Mouse (Mus musculus): ENCODE data around the gene Sar1b. TPM values are rescaled to one million over a fixed set of nuclear protein-coding genes. Genes with fewer than 3 reads are reported as not detected.
"Not testable (repeated sequence)": the region's sequence is repeated elsewhere in the genome, so short reads cannot be mapped to it uniquely, and the experiment has no call there.

The Sar1b gene
- polyA plus RNA-seq, 1 experiment, result 61.7 TPM

DNA sequence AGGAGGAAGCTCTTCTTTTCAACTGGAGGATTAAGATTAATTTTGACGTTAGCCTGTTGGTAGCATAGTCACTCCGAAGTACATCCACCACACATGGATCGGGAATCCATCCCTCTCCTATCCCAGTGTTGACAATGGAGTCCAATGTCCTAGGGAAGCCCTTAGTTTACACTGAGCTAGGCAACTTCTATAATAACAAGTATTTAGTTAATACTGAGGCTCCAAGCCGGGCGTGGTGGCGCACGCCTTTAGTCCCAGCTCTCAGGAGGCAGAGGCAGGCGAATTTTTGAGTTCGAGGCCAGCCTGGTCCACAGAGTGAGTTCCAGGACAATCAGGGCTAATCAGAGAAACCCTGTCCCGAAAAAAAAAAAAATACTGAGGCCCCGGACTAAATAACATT, 6.5 kb upstream of the Sar1b start:
- peak overlapping the region; percentile 77 for H3K4me2 ChIP-seq (ENCODE audit: low read depth)
- peak overlapping the region; percentile 76 for H3ac ChIP-seq (ENCODE audit: control insufficient read depth, insufficient read length)
- TF ChIP-seq TCF3 (IDR thresholded peaks at IDR 0.05; ENCODE audit: insufficient read length, low read depth), result no peak
- no peak for TF ChIP-seq TCF12 (IDR thresholded peaks at IDR 0.05; ENCODE audit: insufficient read depth, poor library complexity, severe bottlenecking)
- TF ChIP-seq CEBPB (IDR thresholded peaks at IDR 0.05; ENCODE audit: insufficient read depth, poor library complexity, severe bottlenecking), result no peak
- no peak for TF ChIP-seq POLR2A (IDR thresholded peaks at IDR 0.05; ENCODE audit: insufficient read length, low read depth)
- H3K4me3 ChIP-seq, result peak overlapping the region; percentile 78
- H3K27me3 ChIP-seq (ENCODE audit: control insufficient read depth, insufficient read depth, insufficient read length), result no peaks in the 10 kb centered on the region
- H3K79me2 ChIP-seq (ENCODE audit: control insufficient read depth, insufficient read depth), result peaks cover 36% of the 10 kb centered on the region
- H3K36me3 ChIP-seq (ENCODE audit: control insufficient read depth, insufficient read depth), result no peaks in the 10 kb centered on the region

DNA sequence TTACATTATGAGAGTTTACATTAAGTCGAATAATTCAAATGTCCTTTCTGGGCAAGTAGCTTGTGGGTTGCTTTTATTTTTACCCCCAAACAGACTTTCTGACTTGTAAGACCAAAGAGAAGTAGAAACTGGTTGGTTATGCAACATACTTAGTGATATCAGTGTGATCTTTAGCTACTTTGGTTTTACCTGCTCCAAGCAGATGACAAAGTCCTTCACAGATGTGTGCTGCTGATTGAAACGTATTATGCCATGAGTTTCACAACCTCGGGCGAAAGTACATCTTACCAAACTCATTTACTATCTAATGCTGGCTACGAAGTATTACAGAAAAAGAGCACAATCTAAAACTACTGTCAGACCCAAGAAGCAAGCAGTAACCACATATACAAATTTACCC, 5.9 kb upstream of the Sar1b start:
- Histone ChIP-seq H3K36me3 (ENCODE audit: control insufficient read depth, insufficient read depth) (no peaks in the 10 kb centered on the region), H3K79me2 (ENCODE audit: control insufficient read depth, insufficient read depth) (peaks cover 30% of the 10 kb centered on the region), H3K4me2 (ENCODE audit: low read depth) (no peak overlapping the region), H3K27me3 (ENCODE audit: control insufficient read depth, insufficient read depth, insufficient read length) (no peaks in the 10 kb centered on the region), H3ac (ENCODE audit: control insufficient read depth, insufficient read length) (no peak overlapping the region), H3K4me3 (no peak overlapping the region)
- TF ChIP-seq USF1 (IDR thresholded peaks at IDR 0.05; ENCODE audit: low read depth), result no peak
- TF ChIP-seq MYOG (IDR thresholded peaks at IDR 0.05; ENCODE audit: control insufficient read depth in 1 of 3, insufficient read depth in 1 of 3, insufficient read length in 2 of 3, low read depth in 2 of 3), result no peak
- TF ChIP-seq CEBPB (IDR thresholded peaks at IDR 0.05; ENCODE audit: insufficient read depth, poor library complexity, severe bottlenecking), result no peak
- no peak for TF ChIP-seq POLR2A (IDR thresholded peaks at IDR 0.05; ENCODE audit: insufficient read length, low read depth)
- TF ChIP-seq TCF12 (IDR thresholded peaks at IDR 0.05; ENCODE audit: insufficient read depth, poor library complexity, severe bottlenecking), result no peak
- no peak for TF ChIP-seq E2F4 (IDR thresholded peaks at IDR 0.05; ENCODE audit: insufficient read depth)
- TF ChIP-seq REST (IDR thresholded peaks at IDR 0.05; ENCODE audit: insufficient read depth, insufficient read length), result no peak
- TF ChIP-seq MYOD1 (IDR thresholded peaks at IDR 0.05; ENCODE audit: control insufficient read depth in 1 of 3, insufficient read length in 2 of 3, low read depth in 2 of 3), result no peak
- TF ChIP-seq TCF3 (IDR thresholded peaks at IDR 0.05; ENCODE audit: insufficient read length, low read depth), result no peak
- no peak for TF ChIP-seq SRF (IDR thresholded peaks at IDR 0.05; ENCODE audit: control insufficient read depth, insufficient read length, low read depth)
- no peak for TF ChIP-seq MAX (IDR thresholded peaks at IDR 0.05; ENCODE audit: low read depth)
- no peak for TF ChIP-seq POLR2AphosphoS2 (IDR thresholded peaks at IDR 0.05; ENCODE audit: insufficient read length, low read depth)

DNA sequence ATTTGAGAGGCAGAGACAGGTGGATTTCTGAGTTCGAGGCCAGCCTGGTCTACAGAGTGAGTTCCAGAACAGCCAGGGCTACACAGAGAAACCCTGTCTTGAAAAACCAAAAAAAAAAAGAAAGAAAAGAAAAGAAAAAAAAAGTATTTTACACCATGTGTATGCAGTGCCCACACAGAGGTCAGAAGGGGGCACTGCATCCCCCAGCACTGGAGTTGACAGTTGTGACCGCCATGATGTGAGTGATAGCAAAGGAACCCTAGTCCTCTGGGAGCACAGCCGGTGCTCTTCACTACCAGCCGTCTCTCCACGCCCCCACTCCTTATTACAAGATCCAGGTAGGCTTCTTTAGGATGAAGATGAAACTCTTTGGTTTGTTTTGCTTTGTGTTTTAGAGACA, 5.3 kb upstream of the Sar1b start:
- H3K79me2 ChIP-seq (ENCODE audit: control insufficient read depth, insufficient read depth), result peaks cover 24% of the 10 kb centered on the region
- H3K36me3 ChIP-seq (ENCODE audit: control insufficient read depth, insufficient read depth); H3K4me2 ChIP-seq (ENCODE audit: low read depth); H3K4me3 ChIP-seq; H3K27me3 ChIP-seq (ENCODE audit: control insufficient read depth, insufficient read depth, insufficient read length); H3ac ChIP-seq (ENCODE audit: control insufficient read depth, insufficient read length): not testable (repeated sequence)

DNA sequence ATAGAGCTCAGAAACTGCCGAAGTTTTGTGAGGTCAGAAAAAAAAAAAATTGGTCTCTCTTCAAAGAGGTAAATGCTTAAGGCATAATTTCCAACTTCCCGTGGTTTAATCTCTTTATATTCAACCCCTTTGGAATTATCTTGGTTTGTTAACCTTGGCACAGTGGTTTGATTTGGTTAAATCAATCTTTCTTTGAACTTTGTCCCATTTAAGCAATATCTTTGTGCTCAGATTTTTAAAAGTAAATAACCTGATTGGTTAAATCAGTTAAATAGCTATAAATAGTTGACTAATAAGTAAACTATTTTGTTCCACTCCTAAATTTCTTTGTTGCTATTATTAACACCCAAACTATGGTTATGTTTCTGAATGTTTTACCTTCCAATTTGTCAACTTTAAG, 4.2 kb upstream of the Sar1b start:
- no peak overlapping the region for H3K4me3 ChIP-seq
- H3K4me2 ChIP-seq (ENCODE audit: low read depth), result no peak overlapping the region

DNA sequence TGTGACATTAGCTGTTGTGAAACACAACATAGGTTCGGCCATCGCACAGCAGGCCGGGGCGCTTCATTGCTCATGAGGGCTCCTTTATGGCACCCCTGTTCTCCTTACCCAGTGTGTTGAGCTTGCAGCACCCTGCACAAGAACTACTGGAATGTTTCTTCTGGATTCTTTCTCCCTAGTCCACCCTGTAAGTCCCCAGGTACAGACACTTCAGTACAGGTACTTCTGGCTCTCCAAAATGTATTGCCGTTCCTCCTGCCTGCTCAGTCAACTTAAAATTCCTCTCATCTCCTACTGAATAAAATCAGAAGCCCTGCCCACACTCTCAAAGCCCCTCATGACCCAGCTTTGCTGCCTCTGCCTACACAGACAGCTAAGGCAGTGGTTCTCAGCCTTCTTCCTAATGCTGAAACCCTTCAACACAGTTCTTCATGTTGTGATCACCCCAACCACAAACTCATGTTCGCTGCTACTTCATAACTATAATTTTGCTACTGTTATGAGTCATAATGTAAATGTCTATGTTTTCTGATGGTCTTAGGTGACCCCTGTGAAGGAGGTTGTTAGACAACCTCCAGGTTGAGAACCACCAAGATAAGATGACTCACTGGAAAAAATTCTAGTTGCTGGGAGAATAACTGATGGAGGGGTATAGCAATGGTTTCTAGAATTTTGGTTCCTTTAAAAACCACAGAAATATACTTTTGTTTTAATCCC, 3.4 kb upstream of the Sar1b start:
- Histone ChIP-seq H3K27me3 (ENCODE audit: control insufficient read depth, insufficient read depth, insufficient read length) (no peaks in the 10 kb centered on the region), H3K4me2 (ENCODE audit: low read depth) (no peak overlapping the region), H3K36me3 (ENCODE audit: control insufficient read depth, insufficient read depth) (no peaks in the 10 kb centered on the region), H3K79me2 (ENCODE audit: control insufficient read depth, insufficient read depth) (peaks cover 21% of the 10 kb centered on the region), H3ac (ENCODE audit: control insufficient read depth, insufficient read length) (no peak overlapping the region), H3K4me3 (no peak overlapping the region)
- TF ChIP-seq CEBPB (IDR thresholded peaks at IDR 0.05; ENCODE audit: insufficient read depth, poor library complexity, severe bottlenecking), result no peak
- TF ChIP-seq E2F4 (IDR thresholded peaks at IDR 0.05; ENCODE audit: insufficient read depth), result no peak
- TF ChIP-seq TCF3 (IDR thresholded peaks at IDR 0.05; ENCODE audit: insufficient read length, low read depth), result no peak
- TF ChIP-seq POLR2A (IDR thresholded peaks at IDR 0.05; ENCODE audit: insufficient read length, low read depth), result no peak
- TF ChIP-seq POLR2AphosphoS2 (IDR thresholded peaks at IDR 0.05; ENCODE audit: insufficient read length, low read depth), result no peak
- no peak for TF ChIP-seq TCF12 (IDR thresholded peaks at IDR 0.05; ENCODE audit: insufficient read depth, poor library complexity, severe bottlenecking)
- no peak for TF ChIP-seq MYOD1 (IDR thresholded peaks at IDR 0.05; ENCODE audit: control insufficient read depth in 1 of 3, insufficient read length in 2 of 3, low read depth in 2 of 3)
- TF ChIP-seq USF1 (IDR thresholded peaks at IDR 0.05; ENCODE audit: low read depth), result no peak
- TF ChIP-seq SRF (IDR thresholded peaks at IDR 0.05; ENCODE audit: control insufficient read depth, insufficient read length, low read depth), result no peak
- TF ChIP-seq MAX (IDR thresholded peaks at IDR 0.05; ENCODE audit: low read depth), result no peak
- no peak for TF ChIP-seq REST (IDR thresholded peaks at IDR 0.05; ENCODE audit: insufficient read depth, insufficient read length)
- TF ChIP-seq MYOG (IDR thresholded peaks at IDR 0.05; ENCODE audit: control insufficient read depth in 1 of 3, insufficient read depth in 1 of 3, insufficient read length in 2 of 3, low read depth in 2 of 3), result no peak

More for the DNA sequence above, 4.2 kb upstream of the Sar1b start:
- Histone ChIP-seq H3K27me3 (ENCODE audit: control insufficient read depth, insufficient read depth, insufficient read length) (no peaks in the 10 kb centered on the region), H3K79me2 (ENCODE audit: control insufficient read depth, insufficient read depth) (peaks cover 21% of the 10 kb centered on the region), H3K36me3 (ENCODE audit: control insufficient read depth, insufficient read depth) (no peaks in the 10 kb centered on the region), H3ac (ENCODE audit: control insufficient read depth, insufficient read length) (no peak overlapping the region)
- TF ChIP-seq MYOG (IDR thresholded peaks at IDR 0.05; ENCODE audit: control insufficient read depth in 1 of 3, insufficient read depth in 1 of 3, insufficient read length in 2 of 3, low read depth in 2 of 3) (no peak), E2F4 (IDR thresholded peaks at IDR 0.05; ENCODE audit: insufficient read depth) (no peak), CEBPB (IDR thresholded peaks at IDR 0.05; ENCODE audit: insufficient read depth, poor library complexity, severe bottlenecking) (no peak), MAX (IDR thresholded peaks at IDR 0.05; ENCODE audit: low read depth) (no peak), REST (IDR thresholded peaks at IDR 0.05; ENCODE audit: insufficient read depth, insufficient read length) (no peak), TCF3 (IDR thresholded peaks at IDR 0.05; ENCODE audit: insufficient read length, low read depth) (no peak), MYOD1 (IDR thresholded peaks at IDR 0.05; ENCODE audit: control insufficient read depth in 1 of 3, insufficient read length in 2 of 3, low read depth in 2 of 3) (no peak), USF1 (IDR thresholded peaks at IDR 0.05; ENCODE audit: low read depth) (no peak), TCF12 (IDR thresholded peaks at IDR 0.05; ENCODE audit: insufficient read depth, poor library complexity, severe bottlenecking) (no peak), POLR2A (IDR thresholded peaks at IDR 0.05; ENCODE audit: insufficient read length, low read depth) (no peak), POLR2AphosphoS2 (IDR thresholded peaks at IDR 0.05; ENCODE audit: insufficient read length, low read depth) (no peak), SRF (IDR thresholded peaks at IDR 0.05; ENCODE audit: control insufficient read depth, insufficient read length, low read depth) (no peak)
